Mouse (Mus musculus) thymus, postnatal 14 days (tissue): Measurements from ENCODE around the gene Dock1.

Experiments used
- DNase-seq: peaks from one replicate; pipeline ENCODE4 v3.0.0; 2021

Dock1 gene

DNA sequence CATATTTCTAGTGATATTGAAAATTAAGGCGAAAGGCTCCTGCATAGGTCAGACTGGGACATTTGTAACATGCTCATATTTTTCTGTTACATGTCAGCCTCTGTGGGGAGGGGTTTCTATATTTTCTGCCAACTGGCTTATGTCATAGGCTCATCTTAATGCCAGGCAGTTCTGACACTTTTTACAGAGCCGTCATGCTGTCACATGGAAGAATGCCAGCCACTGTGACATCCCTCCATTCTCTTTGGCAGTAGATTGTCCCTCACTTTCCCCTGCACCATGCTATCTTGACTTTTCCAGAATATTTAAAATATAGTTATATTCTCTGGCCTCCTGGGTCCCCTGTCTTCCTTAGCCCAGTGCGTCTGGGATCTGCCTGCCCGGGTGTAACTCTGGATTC, 172.3 kb downstream of the Dock1 start:
- DNase-seq, result no peak

- DNase-seq, result no peak
Observed at GRCm38 (mm10) chr7:134862000-134862399, 191.5 kb downstream of the Dock1 start.

DNA sequence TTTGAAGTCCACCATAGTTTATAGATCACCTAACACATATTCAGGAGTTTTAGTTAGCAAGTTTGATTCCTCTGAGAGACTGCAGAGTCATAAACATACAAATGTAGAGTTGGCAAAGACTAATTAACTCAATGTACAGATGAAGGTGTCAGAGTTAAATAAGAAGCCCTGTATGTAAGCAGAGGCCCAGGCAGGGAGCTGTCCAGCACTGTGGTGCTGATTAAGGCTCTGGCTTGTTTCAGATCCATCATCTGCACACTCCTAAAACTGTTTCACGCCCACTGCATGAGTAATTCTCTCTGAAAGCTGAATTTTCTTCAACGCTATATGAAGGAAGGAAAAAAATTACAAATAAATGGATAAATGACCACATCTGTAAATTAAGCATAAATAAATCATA, 193.7 kb downstream of the Dock1 start:
- DNase-seq, result peak; percentile 15

GRCm38 (mm10) chr7:134872511-134872910, 202.1 kb downstream of the Dock1 start:
- DNase-seq, result no peak

GRCm38 (mm10) chr7:134872981-134873380, 202.5 kb downstream of the Dock1 start:
- no peak for DNase-seq

- DNase-seq, result no peak
Observed at GRCm38 (mm10) chr7:134878985-134879384, 208.5 kb downstream of the Dock1 start.

DNA sequence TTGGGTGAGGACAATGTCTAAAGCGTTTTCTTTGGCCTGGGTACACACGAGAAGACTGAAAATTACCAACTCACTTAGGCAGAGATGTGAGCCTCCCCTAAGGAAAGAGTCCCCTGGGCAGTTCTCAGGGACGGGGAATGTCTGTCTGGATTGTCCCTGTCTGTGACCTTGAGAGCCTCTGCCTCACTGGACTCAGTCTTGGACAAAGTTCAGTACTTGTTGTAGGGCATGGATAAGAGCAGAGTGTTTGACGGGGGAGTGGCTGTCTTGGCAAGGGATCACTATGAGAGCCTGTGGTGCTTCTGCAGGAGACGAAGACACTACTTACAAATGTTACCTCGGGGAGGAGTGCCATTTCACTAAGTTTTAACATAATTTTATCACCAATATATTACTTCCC, 210.0 kb downstream of the Dock1 start:
- DNase-seq, result no peak

DNA sequence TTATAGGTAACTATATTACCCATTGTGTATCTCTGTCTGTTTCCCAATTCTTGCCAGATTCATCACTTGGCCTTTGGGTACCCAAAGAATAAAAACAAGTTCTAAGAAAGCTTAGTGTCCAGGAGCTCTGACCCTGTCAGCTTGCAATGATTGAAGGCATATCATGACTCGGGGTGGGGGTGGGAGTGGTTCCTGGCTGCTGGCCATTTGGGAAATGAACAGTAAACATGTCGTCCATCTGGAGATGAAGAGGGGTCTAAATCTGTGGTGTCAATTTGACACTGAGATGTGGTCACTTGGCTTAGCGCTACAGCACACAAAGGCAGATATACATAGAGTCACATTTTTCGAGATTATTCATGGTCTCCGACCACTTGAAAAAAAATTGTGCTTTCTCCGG, 213.1 kb downstream of the Dock1 start:
- no peak for DNase-seq

- DNase-seq, result no peak
Observed at GRCm38 (mm10) chr7:134892449-134892871, 222.0 kb downstream of the Dock1 start.

DNA sequence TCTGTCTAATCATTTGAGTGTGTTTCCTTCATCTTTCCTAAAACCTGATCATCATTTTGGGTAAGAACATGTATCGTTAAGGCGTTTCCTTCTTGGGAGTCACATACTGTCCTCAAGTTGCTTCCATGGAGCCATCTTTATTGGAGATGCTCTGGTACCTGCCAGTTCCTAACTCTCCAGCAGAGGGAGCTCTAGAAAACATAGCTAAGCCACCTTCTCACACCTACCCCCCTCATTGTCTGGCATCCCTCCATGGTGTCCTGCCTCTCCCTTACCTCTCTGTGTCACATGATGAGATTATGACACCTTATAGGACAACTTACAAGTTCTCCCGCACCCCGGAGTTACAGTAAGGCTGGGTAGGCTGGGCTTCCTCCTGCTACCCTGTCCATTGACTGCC, 222.5 kb downstream of the Dock1 start:
- peak; percentile 8 for DNase-seq

- DNase-seq, result no peak
Observed at GRCm38 (mm10) chr7:134894604-134895003, 224.2 kb downstream of the Dock1 start.

DNA sequence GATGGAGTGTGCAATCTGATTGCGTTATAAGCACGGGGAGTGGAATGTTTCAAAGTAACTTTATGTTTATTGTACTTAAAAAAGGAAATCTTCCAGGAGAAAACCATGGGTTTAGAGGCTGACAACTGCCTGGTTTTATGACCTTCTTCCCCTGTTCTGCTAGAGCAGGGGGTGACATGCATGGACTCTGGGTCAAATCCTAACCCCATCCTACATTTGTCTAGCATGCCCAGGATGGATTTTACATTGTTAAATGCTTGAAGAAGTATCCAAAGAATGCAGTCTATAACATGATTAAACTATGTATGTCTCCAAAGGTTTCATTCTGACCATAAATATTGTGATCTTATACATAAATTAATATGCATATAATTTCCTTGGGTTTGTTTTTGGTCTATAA, 229.0 kb downstream of the Dock1 start:
- no peak for DNase-seq

GRCm38 (mm10) chr7:134901992-134902391, 231.5 kb downstream of the Dock1 start:
- no peak for DNase-seq

DNA sequence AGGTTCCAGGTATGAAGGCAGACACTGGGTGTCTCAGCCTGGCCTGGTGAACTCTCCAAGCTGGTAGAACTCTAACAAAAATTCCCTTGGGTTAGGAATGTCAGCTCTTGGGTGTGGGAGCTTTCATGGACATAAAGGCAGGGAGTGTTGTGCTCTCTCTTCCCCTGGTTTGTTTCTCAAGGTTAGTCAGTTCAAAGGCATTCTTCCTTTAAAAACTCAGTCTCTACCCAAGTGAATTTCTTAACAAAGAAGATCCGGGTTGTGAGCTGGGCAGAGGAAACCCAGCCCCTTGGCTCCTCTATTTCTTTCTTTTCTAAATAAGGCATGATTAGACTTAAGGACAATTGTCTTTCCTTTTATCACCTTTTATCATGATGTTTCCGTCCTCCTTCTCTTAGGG, 261.4 kb downstream of the Dock1 start:
- no peak for DNase-seq

GRCm38 (mm10) chr7:134937471-134937926, 267.0 kb downstream of the Dock1 start:
- DNase-seq, result no peak

- DNase-seq, result no peak
Observed at GRCm38 (mm10) chr7:134937927-134938609, 267.6 kb downstream of the Dock1 start, which contains the start of gene Fam196a. Gene Fam196a (minus strand): TSS chr7:134938430.

DNA sequence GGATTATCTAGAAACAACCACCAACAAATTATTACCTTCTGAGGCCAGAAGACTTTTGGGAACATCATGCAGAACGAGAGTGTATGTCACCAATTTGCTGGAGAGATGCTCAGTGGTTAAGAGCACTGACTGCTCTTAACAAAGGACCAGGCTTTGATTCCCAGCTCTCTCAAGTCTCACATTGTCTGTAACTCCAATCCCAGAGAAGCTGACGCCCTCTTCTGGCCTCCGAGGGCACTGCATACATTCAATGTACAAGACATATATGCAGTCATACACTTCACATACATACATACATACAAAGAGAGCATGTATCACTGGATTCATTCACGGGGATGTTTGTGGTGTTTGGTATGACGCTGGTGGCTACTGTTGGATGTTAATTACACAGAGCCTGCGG, 271.4 kb downstream of the Dock1 start:
- no peak for DNase-seq

- DNase-seq, result no peak
Observed at GRCm38 (mm10) chr7:134943063-134943462, 272.6 kb downstream of the Dock1 start.

DNA sequence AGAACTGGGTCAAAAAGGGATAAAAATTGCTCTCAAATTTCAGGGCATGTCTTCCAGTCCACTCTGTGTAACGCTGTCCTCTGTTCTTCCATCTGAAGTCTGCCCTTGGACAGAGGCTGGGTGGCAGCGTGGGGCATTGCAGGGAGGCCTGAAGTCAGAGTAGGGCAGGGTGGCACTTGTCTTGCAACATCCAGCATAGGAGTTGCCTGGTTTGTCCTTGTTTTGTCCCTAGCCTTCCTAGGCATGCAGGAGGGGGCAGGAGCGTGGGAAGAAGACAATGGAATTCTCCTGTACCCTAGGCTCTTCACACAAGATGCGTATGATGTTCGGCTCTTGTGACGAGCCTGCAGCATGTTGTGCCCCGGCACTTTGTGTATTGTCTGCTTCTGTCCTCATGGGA, 273.2 kb downstream of the Dock1 start:
- DNase-seq, result no peak

DNA sequence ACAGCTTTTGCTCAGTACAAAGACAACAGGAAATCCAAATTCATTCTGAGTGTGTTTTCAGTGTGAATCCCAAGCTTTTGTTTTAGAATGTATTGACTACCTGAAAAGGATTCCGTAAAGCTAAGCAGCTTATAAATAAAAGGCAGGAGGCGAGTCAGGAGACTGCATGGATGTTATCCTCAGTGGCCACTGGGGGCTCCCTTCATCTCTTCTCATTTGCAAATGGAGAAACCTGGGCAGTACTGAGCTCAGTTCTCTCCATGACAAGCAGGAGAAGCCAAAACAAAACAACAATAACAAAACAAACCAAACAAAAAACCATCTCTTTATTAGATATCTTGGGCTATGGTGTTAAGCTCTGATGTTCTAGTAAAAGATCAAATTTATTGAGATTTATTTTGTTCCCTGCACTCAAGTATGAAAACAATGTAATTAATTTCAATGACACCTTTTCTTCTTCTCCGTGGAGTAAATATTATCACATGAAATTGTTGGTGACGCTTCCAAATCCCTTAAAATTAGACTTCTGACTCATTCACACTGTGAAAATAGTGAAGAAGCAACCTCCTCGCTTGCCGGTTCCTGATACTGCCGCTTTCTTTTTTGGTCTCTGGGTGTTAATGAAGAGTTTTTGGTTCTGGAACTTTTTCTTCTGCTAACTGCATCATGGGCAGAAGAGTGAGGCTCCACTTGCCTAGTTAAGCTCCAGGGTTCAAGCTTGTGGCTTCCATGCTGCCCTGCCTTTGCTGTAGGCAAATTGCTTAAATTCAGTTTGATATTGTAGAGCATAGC, 275.7 kb downstream of the Dock1 start:
- DNase-seq, result no peak

DNA sequence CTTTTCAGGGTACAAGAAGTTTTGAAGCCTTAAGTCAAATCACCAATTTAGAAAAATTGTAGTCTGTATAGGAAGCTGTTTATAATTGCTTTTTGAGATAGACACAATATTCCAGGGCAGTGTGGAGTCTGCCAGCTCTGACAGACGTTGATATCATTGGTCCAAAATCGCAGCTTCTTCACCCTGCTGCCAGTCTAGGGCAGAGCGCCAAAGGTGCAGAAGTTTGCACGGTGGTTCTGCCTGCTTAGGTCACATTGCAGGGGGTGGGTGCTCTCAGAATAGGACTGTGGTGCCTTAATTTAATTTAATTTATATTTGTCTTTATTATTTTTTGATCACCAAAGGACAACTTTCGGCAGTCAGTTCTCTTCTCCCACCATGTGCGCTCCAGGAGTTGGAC, 288.6 kb downstream of the Dock1 start:
- DNase-seq, result no peak

DNA sequence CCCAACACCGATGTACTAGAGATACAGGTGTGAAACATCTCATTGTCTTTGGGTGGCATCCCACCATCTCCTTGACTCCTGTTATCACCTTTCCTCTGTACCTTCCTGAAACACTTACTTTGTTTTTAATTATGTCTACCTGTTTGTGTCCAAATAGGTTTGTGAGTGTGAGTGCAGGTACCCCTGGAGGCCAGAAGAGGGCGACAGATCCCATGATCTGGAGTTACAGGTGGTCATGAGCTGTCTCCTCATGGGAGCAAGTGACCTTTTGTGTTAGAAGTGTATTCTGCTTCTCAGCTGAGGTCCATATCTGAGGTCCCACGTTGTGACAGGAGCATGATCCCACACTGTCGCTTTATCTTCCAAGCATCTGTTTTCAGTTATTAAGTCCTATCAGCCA, 290.4 kb downstream of the Dock1 start:
- DNase-seq, result no peak

DNA sequence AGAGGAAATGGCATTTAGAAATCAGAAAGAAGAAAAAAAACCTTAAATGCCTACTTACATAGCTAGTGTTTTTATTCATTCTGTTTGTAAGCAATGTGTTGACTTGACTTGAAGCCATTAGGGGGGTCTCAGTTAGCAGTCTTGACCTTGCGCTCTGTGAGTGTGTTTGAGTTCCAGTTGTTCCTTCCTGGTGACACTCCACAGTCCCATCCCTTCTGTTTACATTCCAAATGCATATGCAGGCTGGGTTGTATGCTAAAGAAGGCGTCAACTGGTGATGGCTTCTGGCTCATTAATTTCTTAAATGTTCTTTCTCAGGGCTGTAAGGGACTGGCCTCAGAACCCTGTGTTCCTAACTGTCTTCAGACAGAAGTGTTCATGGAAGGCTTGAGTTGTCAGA, 291.2 kb downstream of the Dock1 start:
- no peak for DNase-seq

- DNase-seq, result no peak
Observed at GRCm38 (mm10) chr7:134990244-134990643, 319.8 kb downstream of the Dock1 start.
